18 mouse cellular contexts compared by ENCODE assay signal in the genomic region with DNA sequence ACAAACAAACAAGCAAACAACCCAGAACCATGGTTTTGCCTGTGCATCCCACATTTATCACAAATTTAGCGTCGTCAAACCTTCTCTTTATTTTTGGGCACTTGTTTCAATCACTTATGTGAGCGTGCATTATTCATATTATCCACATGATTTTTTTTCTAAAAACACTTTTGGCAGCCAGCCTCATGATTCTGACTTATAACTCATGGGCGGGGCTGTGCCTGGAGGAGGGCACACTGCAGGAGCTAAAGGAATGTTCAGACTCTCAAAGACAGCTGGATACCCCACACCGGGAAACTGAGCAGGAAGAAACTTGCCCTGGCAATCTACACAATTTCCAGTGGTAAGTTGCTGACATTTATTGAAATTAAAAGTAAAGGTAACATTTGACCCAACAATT.
A peak's percentile ranks its signal among the peaks of the same experiment; 100 is the strongest.
DNase-seq lines count a peak whose midpoint lies in the region; ATAC-seq lines count a peak whose summit lies in the region.
"Had no signal": no experiment of that assay in that cellular context is flagged by ENCODE, and none has a peak within 500 bp of the region (broad histone marks: within the 10 kb centered on the region; RNA-seq: fewer than 3 reads in every experiment).

No protein-coding gene starts in this region.

- no peaks in the 10 kb centered on the region for H3K36me3 ChIP-seq in embryonic facial prominence, embryonic 14.5 days (ENCODE audit: control insufficient read depth, insufficient read depth, low read length)

- peak; percentile 9 to 26 for DNase-seq in frontal cortex, postnatal 36 days (ENCODE audit: low spot score in 2 of 2)
- no peak for DNase-seq in frontal cortex, postnatal 25 days (ENCODE audit: low spot score in 2 of 2)
- peak; percentile 20 for DNase-seq in right cerebral cortex, adult 18-20 months
- no peak for DNase-seq in right cerebral cortex, postnatal 36 days (ENCODE audit: low spot score in 2 of 2)
- peak; percentile 77 for DNase-seq in embryonic facial prominence, embryonic 14.5 days (ENCODE audit: low spot score)
- peak; percentile 36 for DNase-seq in telencephalon, adult 2 months (ENCODE audit: low read depth, low spot score)
- DNase-seq in heart, adult 9 months (ENCODE audit: low spot score in 2 of 2), result no peak
- DNase-seq: heart, postnatal 36 days; kidney, adult 9 months; kidney, postnatal 25 days; lung, adult 18-20 months; lung, postnatal 36 days; thymus, postnatal 4 days had no signal

- no peak overlapping the region for H3K4me3 ChIP-seq in embryonic facial prominence, embryonic 14.5 days (ENCODE audit: low read depth, low read length)
- H3K4me3 ChIP-seq: erythroblast, embryonic 14.5 days; forebrain, embryonic 13.5 days had no signal

- H3K9me3 ChIP-seq in embryonic facial prominence, embryonic 14.5 days (ENCODE audit: control insufficient read depth, low read length), result no peaks in the 10 kb centered on the region
- H3K9me3 ChIP-seq: forebrain, embryonic 13.5 days had no signal

- 50% methylated on average over 5 of the region's 5 CpGs for WGBS in embryonic facial prominence, embryonic 14.5 days

- peak; percentile 53; the same call in 1 of the 2 replicates for ATAC-seq in embryonic facial prominence, embryonic 14.5 days (ENCODE audit: low read depth)
- ATAC-seq: forebrain, embryonic 13.5 days; midbrain, embryonic 16.5 days; Patski had no signal

- H3K9ac ChIP-seq in embryonic facial prominence, embryonic 14.5 days (ENCODE audit: low read depth, low read length), result no peak overlapping the region
- H3K9ac ChIP-seq: forebrain, embryonic 13.5 days; hindbrain, embryonic 14.5 days had no signal

- no peak overlapping the region for H3K27ac ChIP-seq in embryonic facial prominence, embryonic 14.5 days (replicated peaks; ENCODE audit: low read depth, low read length)
- H3K27ac ChIP-seq: forebrain, embryonic 13.5 days; hindbrain, embryonic 14.5 days had no signal

- no peak overlapping the region for H3K4me2 ChIP-seq in embryonic facial prominence, embryonic 14.5 days (ENCODE audit: low read depth, low read length)
- H3K4me2 ChIP-seq: forebrain, embryonic 13.5 days; hindbrain, embryonic 14.5 days had no signal

- peaks cover 10% of the 10 kb centered on the region; the same call in 1 of the 2 replicates for H3K4me1 ChIP-seq in embryonic facial prominence, embryonic 14.5 days (ENCODE audit: control insufficient read depth, insufficient read depth, low read length)

- no peaks in the 10 kb centered on the region for H3K27me3 ChIP-seq in embryonic facial prominence, embryonic 14.5 days (replicated peaks; ENCODE audit: control insufficient read depth, insufficient read depth, low read length)
- H3K27me3 ChIP-seq: forebrain, embryonic 13.5 days; Patski had no signal

Comparison
In these comparisons a context has a peak if more than half of its experiments do, and no peak if none do; other contexts are left out.
1. DNase-seq: peak in frontal cortex, postnatal 36 days (2 of 2), right cerebral cortex, adult 18-20 months (single experiment), embryonic facial prominence, embryonic 14.5 days (single experiment) and telencephalon, adult 2 months (single experiment); none in frontal cortex, postnatal 25 days (0 of 2), right cerebral cortex, postnatal 36 days (0 of 2) and heart, adult 9 months (0 of 2).